Mouse (Mus musculus) megakaryocyte, embryonic 14.5 days (primary cell): Measurements from ENCODE around the gene Ttc38.

Source experiments
- FLI1 ChIP-seq: IDR thresholded peaks from 2 replicates; pipeline ENCODE4 v1.6.1; 2012; ENCODE audit warnings: low read length, inconsistent platforms, mixed read lengths
- GATA1 ChIP-seq: IDR thresholded peaks from 3 replicates; pipeline ENCODE4 v1.6.1; 2012; ENCODE audit warnings: mixed read lengths, low read length, inconsistent platforms, borderline replicate concordance

GRCm38 (mm10) chr15:85889235-85889634 is 57.1 kb downstream of the Ttc38 start:
- TF ChIP-seq GATA1 (no peak), FLI1 (no peak)
